Mouse (Mus musculus) ES-Bruce4 (cell line): ENCODE data around the gene Zfp408.

Experiments used
- CTCF ChIP-seq: IDR thresholded peaks from one replicate; pipeline ENCODE4 v1.8.1; 2011; ENCODE audit warnings: low read depth, low read length
- EP300 ChIP-seq: IDR thresholded peaks from 2 replicates; pipeline ENCODE4 v1.6.1; 2011; ENCODE audit warnings: low read depth, low read length; ENCODE audit not compliant: insufficient read depth
- POLR2A ChIP-seq: IDR thresholded peaks from one replicate; pipeline ENCODE4 v1.8.1; 2011; ENCODE audit warnings: low read length; ENCODE audit not compliant: insufficient read depth

DNA sequence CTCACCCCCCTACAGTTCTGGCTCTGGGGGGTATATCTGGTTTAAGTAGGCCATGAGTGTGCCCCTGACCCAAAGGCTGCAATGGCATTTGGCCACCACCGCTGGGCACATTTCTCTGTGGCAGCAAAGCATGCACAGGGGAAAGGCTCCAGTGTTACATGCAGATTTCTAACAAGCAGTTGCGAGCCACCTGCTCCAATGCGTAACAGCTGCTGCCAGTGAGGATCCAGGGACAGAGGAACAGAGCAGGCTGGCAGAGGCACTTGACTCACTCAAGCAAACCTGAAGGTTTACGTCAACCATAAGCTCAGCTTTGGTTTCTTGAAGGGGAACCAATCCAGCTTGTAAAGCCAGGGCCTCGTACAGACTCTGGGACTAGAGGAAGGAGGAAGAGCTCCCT, 25.3 kb upstream of the Zfp408 start:
- TF ChIP-seq POLR2A (no peak), EP300 (no peak), CTCF (no peak)
